Mouse (Mus musculus) thymus, adult 2 months (tissue): ENCODE measurements around the gene Gsap. TPM values are rescaled to one million over a fixed set of nuclear protein-coding genes. Genes with fewer than 3 reads are reported as not detected.
"Not testable (repeated sequence)": the region's sequence is repeated elsewhere in the genome, so short reads cannot be mapped to it uniquely, and the experiment has no call there.

Experiments used
- DNase-seq: peaks from one replicate; pipeline ENCODE4 v3.0.0; 2021
- H3K27ac ChIP-seq: fragments of 200-500 bp; 2 replicates; pipeline ENCODE4 v1.5.1; 2012; ENCODE audit warnings: low read length, control low read depth; ENCODE audit not compliant: control insufficient read depth, insufficient read depth
- H3K27me3 ChIP-seq: fragments of 200-500 bp; 2 replicates; pipeline ENCODE4 v1.6.1; 2012; ENCODE audit warnings: mild to moderate bottlenecking, low read length, moderate library complexity, mixed read lengths; ENCODE audit not compliant: control insufficient read depth, insufficient read depth
- H3K36me3 ChIP-seq: fragments of 200-500 bp; 2 replicates; pipeline ENCODE4 v1.6.1; 2012; ENCODE audit warnings: mild to moderate bottlenecking, low read length, moderate library complexity; ENCODE audit not compliant: control insufficient read depth, insufficient read depth
- H3K4me1 ChIP-seq: fragments of 200-500 bp; replicated peaks from 2 replicates; pipeline ENCODE4 v1.6.1; 2012; ENCODE audit warnings: low read length; ENCODE audit not compliant: control insufficient read depth, insufficient read depth
- H3K4me3 ChIP-seq: fragments of 200-500 bp; 2 replicates; pipeline ENCODE4 v1.5.1; 2012; ENCODE audit warnings: mild to moderate bottlenecking, low read length, control low read depth, moderate library complexity; ENCODE audit not compliant: control insufficient read depth, insufficient read depth
- CTCF ChIP-seq: fragments of 200-500 bp; IDR thresholded peaks from 2 replicates; pipeline ENCODE4 v1.5.1; 2012; ENCODE audit warnings: mild to moderate bottlenecking, control low read depth, low read length, moderate library complexity, borderline replicate concordance; ENCODE audit not compliant: control insufficient read depth, poor library complexity, insufficient read depth; ENCODE audit errors: extremely low read depth
- POLR2A ChIP-seq: fragments of 200-500 bp; IDR thresholded peaks from 2 replicates; pipeline ENCODE4 v1.6.1; 2012; ENCODE audit warnings: mild to moderate bottlenecking, low read length, control low read depth, moderate library complexity; ENCODE audit not compliant: control insufficient read depth, poor library complexity, insufficient read depth; ENCODE audit errors: extremely low read depth
- WGBS: fragments of 180-500 bp; shearing (Covaris S2); methylation state at CpG from one replicate; pipeline ENCODE4 v1.1.7; 2018; 5-methylcytosine and 5-hydroxymethylcytosine counted together
- polyA plus RNA-seq: library from polyadenylated mRNA; depleted of rRNA; stranded (reverse); fragments of >200 nt; gene quantifications from 2 replicates; pipeline ENCODE4 v1.2.3, GENCODE M21; 2012

Gsap gene
- polyA plus RNA-seq, 1 experiment = 4.3 TPM

- Histone ChIP-seq H3K4me1 (no peaks in the 10 kb centered on the region), H3K36me3 (no peaks in the 10 kb centered on the region), H3K27ac (no peak overlapping the region), H3K27me3 (no peaks in the 10 kb centered on the region), H3K4me3 (no peak overlapping the region)
- DNase-seq = no peak
- 85% methylated on average over 9 of the region's 9 CpGs for WGBS
- TF ChIP-seq CTCF (no peak), POLR2A (no peak)
Observed at GRCm38 (mm10) chr5:21271386-21272354, 85.6 kb downstream of the Gsap start.

- not testable (repeated sequence) for H3K27ac ChIP-seq, H3K4me1 ChIP-seq, H3K27me3 ChIP-seq, H3K4me3 ChIP-seq, DNase-seq, H3K36me3 ChIP-seq
- WGBS = 41% methylated on average over 2 of the region's 2 CpGs
Observed at GRCm38 (mm10) chr5:21277685-21278084, 91.6 kb downstream of the Gsap start.

- Histone ChIP-seq H3K36me3 (no peaks in the 10 kb centered on the region), H3K27me3 (no peaks in the 10 kb centered on the region), H3K27ac (no peak overlapping the region), H3K4me1 (no peaks in the 10 kb centered on the region), H3K4me3 (no peak overlapping the region)
- no peak for DNase-seq
- TF ChIP-seq POLR2A = no peak
- TF ChIP-seq CTCF = no peak
- 95% methylated on average over 12 of the region's 12 CpGs for WGBS
Observed at GRCm38 (mm10) chr5:21283356-21284062, 97.5 kb downstream of the Gsap start.

GRCm38 (mm10) chr5:21288658-21289435 lies 102.8 kb downstream of the Gsap start:
- no peak overlapping the region for H3K27ac ChIP-seq
- H3K4me1 ChIP-seq = no peaks in the 10 kb centered on the region
- WGBS = 93% methylated on average over 7 of the region's 7 CpGs
- no peak for DNase-seq
- no peak overlapping the region for H3K4me3 ChIP-seq
- H3K27me3 ChIP-seq = no peaks in the 10 kb centered on the region
- no peaks in the 10 kb centered on the region for H3K36me3 ChIP-seq
- TF ChIP-seq POLR2A = no peak
- no peak for TF ChIP-seq CTCF

GRCm38 (mm10) chr5:21290594-21290993 lies 104.5 kb downstream of the Gsap start:
- no peaks in the 10 kb centered on the region for H3K4me1 ChIP-seq
- DNase-seq = no peak
- no peak for TF ChIP-seq POLR2A
- no peak for TF ChIP-seq CTCF
- 95% methylated on average over 8 of the region's 8 CpGs for WGBS
- H3K27ac ChIP-seq = no peak overlapping the region
- H3K4me3 ChIP-seq = no peak overlapping the region
- H3K36me3 ChIP-seq = no peaks in the 10 kb centered on the region
- H3K27me3 ChIP-seq = no peaks in the 10 kb centered on the region

- DNase-seq = no peak
- Histone ChIP-seq H3K4me3 (no peak overlapping the region), H3K27ac (no peak overlapping the region), H3K36me3 (no peaks in the 10 kb centered on the region), H3K4me1 (no peaks in the 10 kb centered on the region; the same call in 1 of the 2 replicates), H3K27me3 (no peaks in the 10 kb centered on the region)
- TF ChIP-seq CTCF (no peak), POLR2A (no peak)
- WGBS = 83% methylated on average over 8 of the region's 8 CpGs
Observed at GRCm38 (mm10) chr5:21295683-21296082, 109.6 kb downstream of the Gsap start.
